Mouse (Mus musculus) hematopoietic stem cell, adult 5-6 weeks (primary cell): ENCODE data around the gene H1foo. TPM values are rescaled to one million over a fixed set of nuclear protein-coding genes. Genes with fewer than 3 reads are reported as not detected.

ENCODE experiments used
- ATAC-seq, 2 experiments: fragments of 125-278 bp in 1 of 2; replicated peaks in 1 of 2; 2 replicates each; pipeline ENCODE4 v1.8.0; 2016 to 2017; ENCODE audit warnings: inconsistent platforms in 2 of 2, mild to moderate bottlenecking in 2 of 2, moderate number of reproducible peaks in 2 of 2, low read depth in 1 of 2, moderate TSS enrichment in 1 of 2; ENCODE audit not compliant: low FRiP score in 2 of 2, poor library complexity in 2 of 2, severe bottlenecking in 2 of 2, insufficient read depth in 1 of 2, low TSS enrichment in 1 of 2
- total RNA-seq: library from RNA; stranded (forward); fragments of 172-1452, 232-1000 nt; gene quantifications from 2 replicates; pipeline ENCODE4 v1.2.3, GENCODE M21; 2017

The H1foo gene
- total RNA-seq, 1 experiment from 2014 or later = not detected

DNA sequence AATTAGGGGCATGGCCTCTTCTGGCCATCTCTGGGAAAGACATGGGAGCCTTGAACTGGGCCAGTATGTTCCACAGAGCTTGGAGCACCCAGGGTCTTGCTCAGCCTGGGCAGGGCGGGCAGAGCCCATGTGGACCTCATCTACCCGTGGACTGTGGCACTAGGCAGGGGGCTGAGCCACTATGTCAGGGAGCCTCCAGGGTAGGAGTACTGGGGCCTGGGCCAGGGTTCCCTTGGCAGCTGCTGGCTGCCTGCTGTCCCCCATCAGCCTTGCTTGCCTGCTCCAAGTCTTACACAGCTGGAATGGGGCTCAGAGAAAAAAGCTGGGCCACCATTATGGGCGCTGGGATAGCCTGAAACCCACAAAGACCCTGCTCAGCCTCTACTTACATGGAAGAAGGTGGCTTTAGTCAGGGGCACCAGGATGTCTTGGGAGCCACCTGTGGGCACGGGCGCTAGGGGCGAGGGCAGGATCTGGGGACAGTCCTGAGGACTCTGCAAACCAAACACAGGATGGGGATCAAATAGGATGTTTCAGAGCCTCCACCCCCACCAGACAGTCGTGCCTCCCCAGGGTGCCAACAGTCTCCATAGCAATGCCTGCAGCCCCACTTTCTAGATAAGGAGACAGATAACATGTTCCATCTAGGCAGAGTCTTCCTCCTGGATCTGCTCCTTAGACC is 27.5 kb downstream of the H1foo start:
- ATAC-seq = no peak

DNA sequence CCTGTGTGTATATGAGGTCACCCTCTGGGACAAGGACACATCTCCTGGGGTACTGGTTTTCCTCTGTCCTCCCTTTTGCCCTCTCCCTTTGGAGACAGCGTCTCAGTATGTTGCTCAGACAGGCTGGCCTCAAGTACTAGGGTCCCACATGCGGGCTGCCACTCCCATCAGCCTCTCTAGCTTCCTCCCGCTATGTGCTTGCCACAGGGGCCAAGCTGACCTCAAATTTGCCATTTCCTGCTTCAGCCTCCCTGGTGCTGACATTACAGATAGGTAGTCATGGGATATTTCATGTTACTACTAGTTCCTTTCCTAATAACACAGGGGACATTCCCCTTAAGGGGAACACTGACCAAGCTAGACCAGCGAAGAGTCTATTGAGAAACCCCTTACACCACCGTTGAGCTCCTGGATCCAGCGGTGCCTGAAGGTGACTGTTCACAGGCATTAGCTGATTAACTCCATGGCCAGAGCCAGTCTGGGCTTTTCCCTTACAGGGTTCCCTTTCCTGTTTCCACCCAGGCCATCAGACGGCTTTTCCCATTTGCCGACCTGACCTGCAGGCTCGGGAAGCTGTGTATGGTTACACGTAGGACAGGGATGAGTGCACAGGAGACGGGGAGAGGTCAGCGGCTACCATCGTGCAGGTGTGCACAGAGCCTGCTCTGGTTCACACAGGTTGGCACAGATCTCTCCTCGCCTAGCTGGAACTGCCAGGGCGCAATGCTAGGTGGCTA is 28.6 kb downstream of the H1foo start:
- ATAC-seq = peak; percentile 29 to 34; a peak in 3 of 4 replicates

DNA sequence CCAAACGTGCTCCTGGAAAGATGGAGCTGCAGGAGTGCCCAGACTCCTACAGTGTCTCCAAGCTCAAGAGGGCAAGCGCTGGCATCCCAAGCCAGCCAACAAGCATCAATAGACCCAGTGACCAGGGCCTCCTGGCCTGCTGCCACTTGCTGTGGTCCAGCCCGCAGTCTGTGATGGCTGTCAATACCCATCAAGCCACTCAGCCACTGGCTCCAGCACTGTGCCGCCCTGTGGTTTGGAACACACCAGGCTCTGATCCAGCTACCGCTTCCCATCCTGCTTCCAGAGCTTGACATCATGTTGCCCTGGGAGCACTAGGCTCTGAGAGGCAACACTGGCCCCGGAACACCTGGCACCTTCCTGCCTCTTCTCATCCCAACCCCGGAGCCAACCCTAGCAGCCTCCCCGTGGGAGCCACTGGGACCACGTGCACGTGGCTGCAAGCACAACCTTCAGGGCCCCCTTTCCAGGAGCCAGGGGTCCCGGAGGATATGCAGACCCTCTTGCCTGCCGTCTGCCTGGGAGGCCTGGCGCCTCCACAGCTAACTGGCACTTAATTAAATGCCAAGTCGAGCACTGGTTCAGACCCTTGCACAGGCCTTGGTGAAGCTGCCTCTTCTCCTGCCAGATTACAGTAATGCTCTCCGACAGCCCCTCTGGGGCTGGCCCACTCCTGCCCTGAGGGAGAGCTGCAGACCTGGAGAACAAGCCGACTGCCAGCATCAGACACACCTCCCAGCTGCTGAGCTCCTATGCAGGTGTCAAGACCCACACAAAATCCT is 29.3 kb downstream of the H1foo start:
- ATAC-seq = no peak

DNA sequence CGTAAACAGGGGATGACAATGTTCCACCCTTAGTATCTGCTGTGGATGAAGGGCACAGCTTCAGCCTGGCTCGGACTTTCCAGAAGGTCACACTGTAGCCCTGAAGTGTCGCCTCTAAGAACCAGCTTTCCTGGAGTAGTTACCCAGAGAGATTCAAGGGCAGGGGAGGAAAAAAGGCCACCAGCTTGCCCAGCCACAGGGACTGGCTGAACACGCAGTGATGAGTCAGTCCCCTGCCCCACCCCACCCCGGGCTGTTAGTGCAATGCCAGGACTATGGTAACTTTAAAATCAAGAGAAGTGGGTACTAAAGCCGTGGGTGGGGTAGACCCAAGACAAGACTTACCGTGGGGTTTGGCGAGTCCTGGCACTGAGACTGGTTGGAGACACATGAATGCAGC is 30.9 kb downstream of the H1foo start:
- ATAC-seq = no peak

DNA sequence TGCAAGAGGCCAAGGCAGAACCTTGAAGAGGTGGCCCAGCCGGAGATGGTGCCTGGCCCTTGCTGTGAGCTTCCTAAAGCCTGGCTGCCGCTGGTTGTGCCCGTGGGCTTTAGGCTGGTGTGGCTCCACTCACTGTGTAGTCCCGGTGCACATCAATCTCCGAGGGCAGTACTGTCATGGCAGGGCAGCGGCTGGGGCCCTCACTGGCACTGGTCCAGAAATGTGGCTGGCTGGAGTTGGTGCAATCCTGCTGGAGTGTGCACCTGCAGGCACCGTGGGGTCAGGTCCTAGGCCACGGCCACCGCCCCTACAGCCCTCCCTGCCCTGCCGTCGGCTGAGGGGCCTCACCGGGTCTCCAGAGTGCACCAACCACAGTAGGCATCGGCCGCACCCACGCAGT is 33.1 kb downstream of the H1foo start:
- no peak for ATAC-seq

DNA sequence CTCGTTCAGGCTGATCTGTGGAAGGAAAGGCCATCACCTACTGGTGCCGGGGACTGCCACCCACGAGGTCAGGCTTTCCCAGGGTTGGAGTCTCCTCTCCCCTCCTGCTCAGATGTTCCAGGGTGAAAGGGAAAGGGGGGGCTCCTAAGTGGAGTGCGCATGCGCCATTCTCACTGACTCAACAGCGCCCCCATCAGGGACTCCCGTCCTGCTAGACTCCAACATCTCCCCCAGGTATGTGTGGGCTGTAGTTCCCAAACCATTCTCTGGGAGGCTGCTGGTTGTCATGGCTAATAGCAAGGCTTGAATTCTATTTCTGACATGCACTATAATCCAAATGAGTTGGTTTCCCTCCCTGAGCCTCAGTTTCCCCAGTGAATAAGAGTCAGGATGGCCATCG is 33.9 kb downstream of the H1foo start:
- ATAC-seq = no peak

DNA sequence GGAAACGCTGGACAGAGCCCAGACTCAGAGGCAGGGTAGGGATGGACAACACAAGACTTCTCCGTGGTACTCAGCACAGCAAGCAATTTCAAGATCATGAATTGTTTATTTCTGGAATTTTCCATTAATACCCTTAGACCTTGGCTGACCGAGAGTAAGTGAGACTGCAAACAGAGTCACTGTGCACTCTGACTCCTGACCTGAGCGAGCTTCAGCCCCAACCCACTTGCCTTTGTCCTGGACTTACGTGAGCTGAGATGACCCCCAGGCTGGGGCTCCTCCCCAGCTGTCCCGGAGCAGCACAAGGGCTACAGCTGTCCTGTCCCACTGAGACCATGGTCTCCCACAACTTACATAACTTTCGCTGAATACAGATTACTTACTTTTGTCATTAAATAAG is 38.2 kb downstream of the H1foo start:
- no peak for ATAC-seq

DNA sequence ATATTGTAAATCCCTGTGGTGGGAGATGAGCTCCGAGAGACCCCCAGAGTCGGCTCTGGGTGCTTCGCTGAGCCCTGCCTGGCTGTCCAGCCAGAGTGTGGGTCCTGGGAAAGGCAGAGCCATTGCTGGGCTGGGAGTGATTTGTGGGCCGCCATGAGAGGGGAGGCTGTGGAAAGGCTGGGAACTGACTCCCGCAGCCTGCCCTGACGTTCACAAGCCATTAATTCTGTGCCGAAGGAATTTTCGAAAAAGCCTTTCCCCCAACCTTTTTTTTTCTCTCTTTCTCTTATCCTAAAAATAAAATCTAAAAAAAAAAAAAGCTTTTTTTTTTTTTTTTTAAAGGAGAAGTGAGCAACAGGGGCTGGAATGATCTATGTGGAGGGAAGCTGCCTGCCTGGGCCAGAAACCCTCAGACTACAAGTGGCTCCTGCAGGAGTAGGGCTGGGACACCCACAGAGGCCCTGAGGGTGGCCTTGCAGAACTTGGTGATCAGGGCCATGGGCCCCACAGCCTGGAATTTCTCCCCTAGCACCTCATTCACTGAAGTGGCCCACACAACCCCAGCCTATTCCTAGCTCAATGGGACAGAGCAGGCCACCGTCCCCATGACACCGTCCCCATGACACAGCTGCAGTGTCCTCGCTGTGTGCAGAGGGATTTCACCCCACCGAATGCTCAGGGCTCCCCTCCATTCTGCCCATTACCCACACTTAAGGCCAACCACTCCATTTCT is 38.7 kb downstream of the H1foo start:
- ATAC-seq = no peak

DNA sequence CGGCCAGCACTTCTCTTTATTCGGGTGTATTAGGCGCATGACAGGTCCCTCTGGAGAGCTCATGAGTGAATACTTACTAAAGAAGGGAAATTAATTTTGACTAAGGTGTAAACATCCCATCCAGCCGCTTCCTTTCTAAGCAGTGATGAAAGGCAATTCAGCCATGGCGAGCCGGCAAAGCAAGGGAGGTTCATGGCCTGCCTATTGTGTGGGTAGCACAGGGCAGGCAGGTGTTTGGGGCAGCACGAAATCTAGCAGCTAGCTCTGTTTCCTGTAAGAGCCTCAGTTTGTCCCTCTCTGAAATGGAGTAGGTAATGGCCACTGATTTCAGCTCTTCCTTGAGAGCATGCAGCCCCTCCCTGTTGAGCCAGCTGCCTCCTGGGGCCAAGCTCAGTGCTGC is 39.8 kb downstream of the H1foo start:
- no peak for ATAC-seq

DNA sequence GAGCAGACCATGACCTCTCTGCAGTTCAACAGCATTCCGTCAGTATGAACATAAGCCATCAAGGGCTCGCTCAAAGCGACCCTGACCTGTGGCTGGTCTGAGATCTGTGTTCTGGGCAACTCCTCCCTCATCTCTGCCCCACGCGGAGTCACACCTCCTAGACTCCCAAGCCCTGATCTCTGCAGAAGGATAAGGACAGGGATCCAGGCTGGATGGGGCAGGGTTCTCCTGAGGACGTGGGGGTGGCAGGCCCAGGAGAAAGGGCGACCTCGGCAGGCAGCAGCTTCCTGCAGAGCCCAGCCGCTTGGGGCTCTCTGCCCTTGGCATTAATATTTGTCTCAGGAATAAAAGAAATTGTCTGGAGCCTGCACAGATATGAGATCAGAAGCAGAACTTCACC is 40.9 kb downstream of the H1foo start:
- no peak for ATAC-seq

DNA sequence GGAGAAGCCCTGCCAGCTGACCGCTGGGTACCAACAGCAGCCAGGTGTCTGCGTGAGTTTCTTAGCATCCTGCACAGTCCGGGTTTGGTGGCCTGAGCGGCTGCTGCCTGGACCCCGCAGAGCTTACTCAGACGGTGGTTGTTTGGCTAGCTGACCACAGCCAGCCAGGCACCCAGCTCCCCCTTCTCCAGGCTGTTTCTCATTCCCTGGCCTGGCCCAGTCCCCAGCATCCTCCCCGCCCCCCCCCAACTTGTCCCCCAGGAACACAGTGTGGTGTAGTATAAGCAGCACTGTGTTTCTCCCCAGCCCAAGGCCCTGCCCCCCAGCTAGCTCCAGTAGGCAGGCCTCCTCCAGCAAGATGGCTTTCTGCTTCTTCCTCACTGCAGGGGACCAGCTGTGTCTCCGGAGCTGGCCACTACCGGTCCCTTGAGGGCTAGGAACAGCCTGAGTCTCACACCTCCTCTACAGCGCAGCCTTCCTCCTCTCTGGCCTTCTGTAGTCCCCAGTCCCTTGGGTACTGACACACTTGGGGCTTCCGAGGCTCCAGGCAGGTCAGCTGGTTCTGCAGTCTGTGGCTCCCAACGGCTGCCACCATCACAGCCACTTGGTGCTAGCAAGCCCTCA is 41.8 kb downstream of the H1foo start:
- peak; percentile 12 to 19; a peak in 1 of 4 replicates for ATAC-seq

DNA sequence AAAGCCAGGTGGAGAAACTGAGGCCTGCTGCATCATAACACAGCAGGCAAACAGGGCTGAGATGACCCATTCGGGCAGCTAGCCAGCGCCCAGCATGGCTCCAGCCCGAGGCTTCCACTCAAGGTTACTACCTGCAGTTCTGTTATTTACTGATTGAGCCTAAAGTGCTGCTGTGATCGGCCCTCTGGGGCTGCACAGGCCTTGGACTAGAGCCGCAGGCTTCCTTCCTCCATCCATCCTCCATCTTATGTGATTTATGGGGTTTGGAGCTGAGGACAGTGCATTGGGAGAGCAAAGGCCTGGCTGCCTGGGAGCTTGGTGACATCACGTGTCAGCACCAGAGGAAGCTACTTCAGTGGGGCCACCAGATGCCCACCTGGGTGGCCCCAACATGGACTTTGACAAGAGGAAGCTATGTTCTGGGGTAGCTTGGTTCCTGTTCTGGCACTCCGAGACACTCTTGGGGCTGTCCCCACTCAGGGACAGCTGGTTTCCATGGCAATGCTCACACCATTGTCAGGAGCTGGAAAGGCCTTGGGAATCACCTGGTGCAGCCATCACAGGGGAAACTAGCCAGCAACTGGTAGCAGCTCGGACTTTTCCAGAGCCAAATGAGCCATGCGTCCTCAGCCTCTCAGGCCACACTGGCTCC is 42.5 kb downstream of the H1foo start:
- ATAC-seq = peak; percentile 52 to 65

DNA sequence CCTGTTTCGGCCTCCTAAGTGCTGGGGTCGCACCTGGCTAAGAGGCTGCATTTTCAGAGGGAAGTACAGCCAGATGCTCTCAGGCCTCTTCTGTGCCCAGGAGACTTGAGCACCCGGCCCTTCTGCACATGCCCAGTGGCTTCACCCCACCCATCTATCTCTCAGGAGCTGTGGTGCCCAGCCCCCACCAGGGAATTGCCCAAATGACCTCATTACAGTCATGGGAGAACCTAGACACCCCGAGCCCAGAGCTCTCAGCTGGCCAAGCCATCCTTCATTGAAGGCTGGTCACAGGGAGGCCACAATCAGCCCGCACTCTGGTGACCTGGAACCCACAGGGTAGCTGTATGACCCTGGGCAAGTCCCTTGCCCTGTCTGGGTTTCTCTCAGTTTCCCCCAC is 44.3 kb downstream of the H1foo start:
- ATAC-seq = no peak

DNA sequence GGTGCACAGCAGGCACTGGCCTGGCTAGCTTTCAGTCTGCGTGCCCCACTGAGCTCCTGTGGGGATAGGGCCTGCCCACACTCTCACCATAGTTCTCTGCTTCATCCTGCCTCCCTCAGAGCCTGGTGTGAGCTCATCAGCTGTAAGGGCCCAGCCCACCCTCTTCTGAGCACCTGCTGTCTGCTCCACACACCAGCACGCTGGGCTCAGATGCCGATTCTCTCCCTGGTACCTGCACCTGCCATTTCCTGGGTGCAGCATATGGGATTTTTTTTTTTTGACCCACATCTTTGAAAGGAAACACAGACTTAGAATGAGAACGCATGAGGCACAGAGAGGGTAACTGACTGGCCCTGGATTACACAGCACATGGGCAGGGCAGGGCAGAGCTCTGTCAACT is 44.9 kb downstream of the H1foo start:
- ATAC-seq = no peak

DNA sequence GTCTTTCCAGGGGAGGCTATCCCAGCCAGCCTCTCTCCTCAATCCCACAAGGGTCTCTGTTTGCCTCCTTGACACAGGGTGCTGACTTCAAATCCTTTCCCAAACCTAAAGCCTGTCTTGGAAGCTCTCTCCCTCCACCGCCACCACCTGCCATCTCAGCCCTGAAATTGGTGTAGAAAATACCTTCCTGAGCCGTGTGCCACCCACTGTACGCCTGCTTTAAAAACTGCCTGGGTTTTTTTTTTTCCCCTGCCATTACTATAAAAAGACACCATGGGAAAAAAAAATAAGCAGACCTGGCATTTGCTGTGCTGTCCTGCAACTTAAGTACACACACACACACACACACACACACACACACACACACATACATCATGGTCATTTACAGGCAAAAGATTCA is 45.3 kb downstream of the H1foo start:
- no peak for ATAC-seq

DNA sequence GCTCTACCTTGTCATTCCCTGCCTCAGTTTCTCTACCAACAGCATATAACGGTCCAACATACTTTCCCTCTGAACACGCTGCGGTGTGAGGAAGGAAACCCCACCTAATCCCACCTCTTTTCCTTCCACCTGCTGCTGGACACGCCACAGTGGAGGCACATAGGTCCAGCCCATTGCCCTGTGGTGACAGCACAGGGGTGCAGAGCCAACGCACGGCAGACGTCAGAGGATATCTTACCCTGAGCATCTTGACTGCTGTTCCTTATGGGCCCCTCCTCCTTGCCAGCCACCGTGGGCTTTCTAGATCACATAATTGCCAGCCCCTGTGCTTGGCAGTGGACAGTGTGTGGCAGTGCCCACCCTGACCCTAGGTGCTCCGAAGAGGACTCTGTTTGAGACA is 45.7 kb downstream of the H1foo start:
- ATAC-seq = no peak
